Mouse (Mus musculus) testis, adult 10 weeks (tissue): ENCODE data around the gene Nrp2. TPM values are rescaled to one million over a fixed set of nuclear protein-coding genes. Genes with fewer than 3 reads are reported as not detected.

Experiments used
- polyA plus RNA-seq: library from polyadenylated mRNA; stranded (reverse); fragments of 350-450 nt; fragmentation: Illumina TruSeq; extraction: RNeasy Lipid Tissue Mini Kit (QIAGEN cat#74804); gene quantifications from one replicate; pipeline ENCODE4 v1.2.3, GENCODE M21; 2014; ENCODE audit warnings: low read depth, low replicate concordance

The Nrp2 gene
- polyA plus RNA-seq = 2.7 TPM

DNA sequence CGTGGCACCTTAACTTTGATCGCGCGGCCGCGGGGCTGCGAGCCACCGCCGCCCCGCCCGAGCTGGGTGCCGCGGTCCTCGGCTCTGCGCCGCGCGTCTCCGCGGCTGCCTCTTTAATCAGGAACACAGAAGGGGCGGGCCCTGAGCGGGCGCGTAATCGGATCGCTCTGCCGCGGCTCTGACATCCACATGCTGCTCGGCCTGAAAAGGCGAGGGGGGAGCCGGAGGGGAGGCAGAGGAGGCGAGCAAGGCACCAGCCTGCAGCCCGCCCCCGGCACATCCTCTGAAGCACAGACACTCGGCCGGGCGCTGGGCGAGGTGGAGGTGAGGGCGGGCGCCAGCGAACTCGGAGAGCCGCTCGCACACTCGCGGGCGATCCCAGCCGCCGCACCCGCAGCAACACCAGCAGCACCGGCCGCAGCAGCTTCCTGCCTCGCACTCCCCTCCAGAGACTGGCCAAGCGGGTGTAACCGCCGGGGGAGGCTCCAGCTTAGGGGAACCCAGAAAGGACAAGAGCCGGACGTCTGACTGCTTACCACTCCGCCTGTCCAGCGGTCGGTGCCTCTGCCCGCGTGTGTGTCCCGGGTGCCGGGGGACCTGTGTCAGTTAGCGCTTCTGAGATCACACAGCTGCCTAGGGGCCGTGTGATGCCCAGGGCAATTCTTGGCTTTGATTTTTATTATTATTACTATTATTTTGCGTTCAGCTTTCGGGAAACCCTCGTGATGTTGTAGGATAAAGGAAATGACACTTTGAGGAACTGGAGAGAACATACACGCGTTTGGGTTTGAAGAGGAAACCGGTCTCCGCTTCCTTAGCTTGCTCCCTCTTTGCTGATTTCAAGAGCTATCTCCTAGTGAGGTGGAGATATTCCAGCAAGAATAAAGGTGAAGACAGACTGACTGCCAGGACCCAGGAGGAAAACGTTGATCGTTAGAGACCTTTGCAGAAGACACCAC, at the start of gene Nrp2:
TSS of gene Nrp2 (plus strand) at position 128 of the 959 bp plus-strand sequence.

